Mouse (Mus musculus) left cerebral cortex, adult 2 months (tissue): ENCODE measurements around the gene Aox1. TPM values are rescaled to one million over a fixed set of nuclear protein-coding genes. Genes with fewer than 3 reads are reported as not detected.
"Not testable (repeated sequence)": the region's sequence is repeated elsewhere in the genome, so short reads cannot be mapped to it uniquely, and the experiment has no call there.

ENCODE experiments used
- DNase-seq, 2 experiments: peaks; one replicate each; pipeline ENCODE4 v3.0.0; 2021 to 2022; ENCODE audit warnings: low spot score in 2 of 2, mixed read lengths in 1 of 2; ENCODE audit errors: extremely low spot score in 1 of 2
- H3K27ac ChIP-seq: fragments of 200-600 bp; 2 replicates; pipeline ENCODE4 v1.8.1; 2022
- H3K4me3 ChIP-seq: fragments of 200-600 bp; 2 replicates; pipeline ENCODE4 v1.8.1; 2022
- CTCF ChIP-seq: fragments of 200-600 bp; IDR thresholded peaks from 2 replicates; pipeline ENCODE4 v1.8.1; 2022; ENCODE audit warnings: antibody characterized with exemption, mild to moderate bottlenecking, moderate library complexity
- intact Hi-C: fragments of 180-260 bp; cut with DNase I; formaldehyde crosslinking; loops from one replicate; pipeline ENCODE4 v1.15.1; 2025
- long read RNA-seq, 2 experiments: library from polyadenylated mRNA; stranded (forward); transcript quantifications; one replicate each; pipeline ENCODE4 v2.0.0; 2021; ENCODE audit warnings: borderline mapping rate in 2 of 2
- total RNA-seq, 2 experiments: library from RNA; stranded (reverse); gene quantifications; 2 replicates each; pipeline ENCODE4 v1.2.3; 2021

Aox1 gene
- total RNA-seq: 1 to 10 TPM; 3.2 to 4.6 TPM
- long read RNA-seq, experiment 1, partial matches to known transcripts: 3 of 5 reads
- long read RNA-seq, experiment 1, other reads (novel, unspliced or antisense): 2 of 5 reads
- long read RNA-seq, experiment 2, partial matches to known transcripts: 1 of 1 reads
- long read RNA-seq, experiment 2, other reads (novel, unspliced or antisense): 0 of 1 reads

- intact Hi-C loops: loop anchor here (5.0 to 10.0 kb wide), 2 partner anchors 57 to 605 kb away; no protein-coding TSS in a partner anchor
- no peak for TF ChIP-seq CTCF
- H3K27ac ChIP-seq: peak within 1 kb of the TSS; percentile 81
Observed at GRCm38 (mm10) chr1:58029636-58030117, at the start of gene Aox1. Aox1 (plus strand) TSS chr1:58029931.

GRCm38 (mm10) chr1:57989052-57989600 lies 40.6 kb upstream of the Aox1 start:
- DNase-seq: no peak
- Histone ChIP-seq H3K4me3 (no peak overlapping the region), H3K27ac (no peak overlapping the region)
- TF ChIP-seq CTCF: no peak
- intact Hi-C loops: no loop called here

More at GRCm38 (mm10) chr1:58029636-58030117, at the start of gene Aox1:
- H3K4me3 ChIP-seq: peak within 1 kb of the TSS; percentile 41
- peak; percentile 15 to 17 for DNase-seq

GRCm38 (mm10) chr1:57991277-57991676 lies 38.5 kb upstream of the Aox1 start:
- no peak overlapping the region for H3K27ac ChIP-seq

GRCm38 (mm10) chr1:57995432-57996132 lies 34.1 kb upstream of the Aox1 start, which contains the start of gene Sgo2a:
Sgo2a (plus strand) TSS chr1:57995971.
- intact Hi-C loops: loop anchor here (1.0 kb wide), 1 partner anchor 25 kb away; no protein-coding TSS in a partner anchor

More at GRCm38 (mm10) chr1:57991277-57991676, 38.5 kb upstream of the Aox1 start:
- no peak for DNase-seq
- H3K4me3 ChIP-seq: no peak overlapping the region
- no peak for TF ChIP-seq CTCF
- intact Hi-C loops: no loop called here

GRCm38 (mm10) chr1:57996133-57996615 lies 33.6 kb upstream of the Aox1 start:
- TF ChIP-seq CTCF: no peak
- Histone ChIP-seq H3K27ac (no peak overlapping the region), H3K4me3 (peak overlapping the region; percentile 89)
- intact Hi-C loops: no loop called here
- no peak for DNase-seq

More at GRCm38 (mm10) chr1:57995432-57996132, 34.1 kb upstream of the Aox1 start, which contains the start of gene Sgo2a:
- DNase-seq: peak; percentile 86 to 88
- peak within 1 kb of the TSS; percentile 89 for H3K4me3 ChIP-seq
- H3K27ac ChIP-seq: peak within 1 kb of the TSS; percentile 75
- TF ChIP-seq CTCF: no peak

- Histone ChIP-seq H3K27ac (no peak overlapping the region), H3K4me3 (no peak overlapping the region)
- DNase-seq: no peak
- intact Hi-C loops: no loop called here
- TF ChIP-seq CTCF: no peak
Observed at GRCm38 (mm10) chr1:57998146-57998545, 31.6 kb upstream of the Aox1 start.

- intact Hi-C loops: not testable (repeated sequence)
Observed at GRCm38 (mm10) chr1:58006388-58006787, 23.3 kb upstream of the Aox1 start.

GRCm38 (mm10) chr1:58018856-58019255 lies 10.9 kb upstream of the Aox1 start, which contains the start of gene Kctd18:
Kctd18 (minus strand) TSS chr1:58018956.
- H3K4me3 ChIP-seq: no peak within 1 kb of the TSS
- intact Hi-C loops: no loop called here
- no peak for TF ChIP-seq CTCF
- no peak within 1 kb of the TSS for H3K27ac ChIP-seq
- no peak for DNase-seq

More at GRCm38 (mm10) chr1:58006388-58006787, 23.3 kb upstream of the Aox1 start:
- not testable (repeated sequence) for H3K4me3 ChIP-seq, H3K27ac ChIP-seq, DNase-seq

GRCm38 (mm10) chr1:58027707-58028106 lies 2.0 kb upstream of the Aox1 start:
- no peak overlapping the region for H3K27ac ChIP-seq
- intact Hi-C loops: loop anchor here (5.0 kb wide), 1 partner anchor 55 kb away; no protein-coding TSS in a partner anchor
- TF ChIP-seq CTCF: no peak
- no peak for DNase-seq
- no peak overlapping the region for H3K4me3 ChIP-seq

- peak overlapping the region; percentile 41 for H3K4me3 ChIP-seq
- peak; percentile 23 to 45 for DNase-seq
- TF ChIP-seq CTCF: no peak
- peak overlapping the region; percentile 81 for H3K27ac ChIP-seq
- intact Hi-C loops: loop anchor here (10.0 kb wide), 1 partner anchor 606 kb away; no protein-coding TSS in a partner anchor
Observed at GRCm38 (mm10) chr1:58030156-58030871, 583 bp downstream of the Aox1 start.
